Mouse (Mus musculus) CH12.LX (cell line): Measurements from ENCODE around the gene Kif22.

ENCODE experiments used
- CHD2 ChIP-seq: IDR thresholded peaks from 2 replicates; pipeline ENCODE4 v1.6.1; 2011; ENCODE audit warnings: low read length, improper control_type of control experiment
- CTCF ChIP-seq, 2 experiments: IDR thresholded peaks in 1 of 2; conservative IDR thresholded peaks in 1 of 2; 2 replicates each; pipeline ENCODE4 v1.5.1; 2011 to 2012; ENCODE audit warnings: low read depth in 2 of 2, low read length in 2 of 2, improper control_type of control experiment in 1 of 2, inconsistent platforms in 1 of 2, mild to moderate bottlenecking in 1 of 2, moderate library complexity in 1 of 2
- E2F4 ChIP-seq: IDR thresholded peaks from 2 replicates; pipeline ENCODE4 v1.6.1; 2011; ENCODE audit warnings: low read depth, low read length, improper control_type of control experiment; ENCODE audit not compliant: insufficient replicate concordance
- EP300 ChIP-seq: IDR thresholded peaks from 2 replicates; pipeline ENCODE4 v1.6.1; 2011; ENCODE audit warnings: low read length, improper control_type of control experiment
- MAFK ChIP-seq: IDR thresholded peaks from 2 replicates; pipeline ENCODE4 v1.6.1; 2011; ENCODE audit warnings: low read length, improper control_type of control experiment; ENCODE audit not compliant: insufficient replicate concordance
- MAX ChIP-seq: IDR thresholded peaks from 2 replicates; pipeline ENCODE4 v1.6.1; 2011; ENCODE audit warnings: low read length, improper control_type of control experiment
- POLR2A ChIP-seq: IDR thresholded peaks from 2 replicates; pipeline ENCODE4 v1.6.1; 2011; ENCODE audit warnings: low read depth, mild to moderate bottlenecking, improper control_type of control experiment, low read length
- POLR2AphosphoS2 ChIP-seq: IDR thresholded peaks from 2 replicates; pipeline ENCODE4 v1.6.1; 2011; ENCODE audit warnings: low read depth, low read length, improper control_type of control experiment
- RCOR1 ChIP-seq: conservative IDR thresholded peaks from 2 replicates; pipeline ENCODE4 v1.6.1; 2012; ENCODE audit warnings: low read depth, mild to moderate bottlenecking, inconsistent platforms, low read length, improper control_type of control experiment
- TBP ChIP-seq: conservative IDR thresholded peaks from 2 replicates; pipeline ENCODE4 v1.6.1; 2011; ENCODE audit warnings: low read depth, low read length, improper control_type of control experiment
- TCF12 ChIP-seq: IDR thresholded peaks from 2 replicates; pipeline ENCODE4 v1.6.1; 2014; ENCODE audit warnings: low read depth, mild to moderate bottlenecking, inconsistent platforms, low read length, improper control_type of control experiment
- ZKSCAN1 ChIP-seq: IDR thresholded peaks from 2 replicates; pipeline ENCODE4 v1.6.1; 2012; ENCODE audit warnings: low read depth, inconsistent platforms, low read length, improper control_type of control experiment, borderline replicate concordance
- ZMIZ1 ChIP-seq: IDR thresholded peaks from 2 replicates; pipeline ENCODE4 v1.6.1; 2012; ENCODE audit warnings: low read depth, mild to moderate bottlenecking, inconsistent platforms, low read length, improper control_type of control experiment
- ZNF384 ChIP-seq: IDR thresholded peaks from 2 replicates; pipeline ENCODE4 v1.6.1; 2012; ENCODE audit warnings: low read depth, low read length, improper control_type of control experiment, inconsistent platforms

- TF ChIP-seq MAX (no peak), ZNF384 (no peak), CTCF (conservative IDR thresholded peaks at IDR 0.05 in 1 of 2, IDR thresholded peaks at IDR 0.05 in 1 of 2; ENCODE audit: low read depth in 2 of 2, low read length in 2 of 2) (no peak), POLR2A (peak; percentile 61), ZMIZ1 (no peak), EP300 (no peak), E2F4 (no peak), MAFK (no peak), CHD2 (no peak), TCF12 (0 out of 2 replicates have a peak, but pooled peaks have one; percentile 35), POLR2AphosphoS2 (no peak), ZKSCAN1 (no peak), TBP (no peak), RCOR1 (no peak)
Measured at GRCm38 (mm10) chr7:127014320-127014719, 28.0 kb downstream of the Kif22 start, which contains the start of gene Mvp.
